Mouse (Mus musculus) embryonic facial prominence, embryonic 14.5 days (tissue): ENCODE data around the gene Psmd10. TPM values are rescaled to one million over a fixed set of nuclear protein-coding genes. Genes with fewer than 3 reads are reported as not detected.

Source experiments
- ATAC-seq: fragments of 200-750 bp; cut with Nextera tagmentation; 2 replicates; pipeline ENCODE4 v1.8.0; 2017; ENCODE audit warnings: low read depth, moderate number of reproducible peaks, moderate TSS enrichment
- DNase-seq: peaks from one replicate; pipeline ENCODE4 v3.0.0-alpha.2; 2015; ENCODE audit warnings: low spot score
- H3K27ac ChIP-seq: fragments of 300-500 bp; sonication (generic); replicated peaks from 2 replicates; pipeline ENCODE4 v1.5.1; 2014; ENCODE audit warnings: low read depth, mild to moderate bottlenecking, low read length, moderate library complexity
- H3K27me3 ChIP-seq: fragments of 300-500 bp; sonication (generic); replicated peaks from 2 replicates; pipeline ENCODE4 v1.6.1; 2014; ENCODE audit warnings: low read length; ENCODE audit not compliant: control insufficient read depth, insufficient read depth
- H3K36me3 ChIP-seq: fragments of 300-500 bp; sonication (generic); 2 replicates; pipeline ENCODE4 v1.6.1; 2014; ENCODE audit warnings: low read length, mixed read lengths; ENCODE audit not compliant: control insufficient read depth, insufficient read depth
- H3K4me1 ChIP-seq: fragments of 300-500 bp; sonication (generic); 2 replicates; pipeline ENCODE4 v1.6.1; 2014; ENCODE audit warnings: antibody characterized with exemption, low read length; ENCODE audit not compliant: control insufficient read depth, insufficient read depth
- H3K4me2 ChIP-seq: fragments of 300-500 bp; sonication (generic); 2 replicates; pipeline ENCODE4 v1.6.1; 2014; ENCODE audit warnings: low read depth, mild to moderate bottlenecking, low read length, moderate library complexity, mixed read lengths
- H3K4me3 ChIP-seq: fragments of 300-500 bp; sonication (generic); 2 replicates; pipeline ENCODE4 v1.5.1; 2014; ENCODE audit warnings: low read depth, mild to moderate bottlenecking, low read length
- H3K9ac ChIP-seq: fragments of 300-500 bp; sonication (generic); 2 replicates; pipeline ENCODE4 v1.6.1; 2014; ENCODE audit warnings: low read depth, mild to moderate bottlenecking, low read length, moderate library complexity, mixed read lengths
- H3K9me3 ChIP-seq: fragments of 300-500 bp; sonication (generic); 2 replicates; pipeline ENCODE4 v1.6.1; 2016; ENCODE audit warnings: low read length; ENCODE audit not compliant: control insufficient read depth
- WGBS: fragments of 180-500 bp; shearing (Covaris S2); extraction: QIAGEN DNeasy Blood & Tissue Kit; methylation state at CpG from one replicate; pipeline ENCODE4 v1.1.7; 2014; 5-methylcytosine and 5-hydroxymethylcytosine counted together
- polyA plus RNA-seq: library from polyadenylated mRNA; unstranded; fragments of >200 nt; fragmentation: Nextera tagmentation; extraction: Ambion mirVana; gene quantifications from 2 replicates; pipeline ENCODE4 v1.2.1, GENCODE M21; 2014

Psmd10 gene
- polyA plus RNA-seq, 1 experiment from 2014 or later, result 39.2 TPM

- ATAC-seq, result no peak
- peaks cover 22% of the 10 kb centered on the region for H3K27me3 ChIP-seq
- no peak overlapping the region for H3K9ac ChIP-seq
- H3K4me3 ChIP-seq, result no peak overlapping the region
- H3K4me2 ChIP-seq, result no peak overlapping the region
- no peaks in the 10 kb centered on the region for H3K4me1 ChIP-seq
- H3K36me3 ChIP-seq, result no peaks in the 10 kb centered on the region
- H3K27ac ChIP-seq, result no peak overlapping the region
- H3K9me3 ChIP-seq, result no peaks in the 10 kb centered on the region
- 70% methylated on average over 3 of the region's 3 CpGs for WGBS
- no peak for DNase-seq
Measured at GRCm38 (mm10) chrX:140903487-140903886, 53.0 kb downstream of the Psmd10 start.

Other genes with a start within 250 kb of the Psmd10 start
- gene Tex13b, start 143.3 kb downstream of the Psmd10 start, polyA plus RNA-seq, result not detected in 2 replicates
- gene Vsig1, start 49.1 kb downstream of the Psmd10 start, polyA plus RNA-seq, result 0.32 and 0.48 TPM in 2 replicates
- gene Atg4a, start 179 bp upstream of the Psmd10 start, polyA plus RNA-seq, result 27.6 and 30.3 TPM in 2 replicates